Mouse (Mus musculus) G1E (cell line): ENCODE results near the gene Clybl.

Experiments
- CTCF ChIP-seq: IDR thresholded peaks from 2 replicates; pipeline ENCODE4 v1.5.1; 2012; ENCODE audit warnings: low read depth, low read length, inconsistent platforms, mixed read lengths
- GATA1 ChIP-seq: IDR thresholded peaks from 2 replicates; pipeline ENCODE4 v1.6.1; 2012; ENCODE audit warnings: borderline replicate concordance, low read length, inconsistent platforms, mixed read lengths
- POLR2AphosphoS5 ChIP-seq: IDR thresholded peaks from 2 replicates; pipeline ENCODE4 v1.6.1; 2012; ENCODE audit warnings: low read depth, low read length, inconsistent platforms; ENCODE audit not compliant: insufficient replicate concordance
- TAL1 ChIP-seq: conservative IDR thresholded peaks from 2 replicates; pipeline ENCODE4 v1.6.1; 2012; ENCODE audit warnings: low read depth, low read length, inconsistent platforms, mixed read lengths

GRCm38 (mm10) chr14:122171031-122171430, 10.5 kb upstream of the Clybl start:
- TF ChIP-seq CTCF, result no peak
- no peak for TF ChIP-seq GATA1
- no peak for TF ChIP-seq POLR2AphosphoS5
- no peak for TF ChIP-seq TAL1
